17 mouse cellular contexts compared by ENCODE assay signal in genomic region chr11:33903494-33903893, GRCm38 (mm10). TPM values are rescaled to one million over a fixed set of nuclear protein-coding genes. Genes with fewer than 3 reads are reported as not detected.
"Had no signal": no experiment of that assay in that cellular context is flagged by ENCODE, and none has a peak within 500 bp of the region (broad histone marks: within the 10 kb centered on the region; RNA-seq: fewer than 3 reads in every experiment).

No protein-coding gene starts in this region.

- H3K4me1 ChIP-seq: neural tube, embryonic 13.5 days; neural tube, embryonic 15.5 days; stomach, embryonic 15.5 days had no signal

- H3K36me3 ChIP-seq: neural tube, embryonic 13.5 days; neural tube, embryonic 15.5 days; stomach, embryonic 15.5 days had no signal

- H3K27ac ChIP-seq: neural tube, embryonic 13.5 days; neural tube, embryonic 15.5 days; stomach, embryonic 15.5 days; stomach, postnatal 0 days had no signal

- H3K4me3 ChIP-seq: neural tube, embryonic 13.5 days; neural tube, embryonic 15.5 days; stomach, embryonic 15.5 days had no signal

- DNase-seq: retina, postnatal 1 day; right cerebral cortex, adult 18-20 months; right cerebral cortex, postnatal 14 days; right cerebral cortex, postnatal 25 days; right cerebral cortex, postnatal 4 days; spleen, adult 18-20 months; thymus, adult 18-20 months; thymus, adult 2 months; thymus, postnatal 14 days; thymus, postnatal 25 days; thymus, postnatal 36 days; thymus, postnatal 4 days had no signal

- H3K27me3 ChIP-seq: neural tube, embryonic 13.5 days; neural tube, embryonic 15.5 days; stomach, embryonic 15.5 days had no signal

- H3K9me3 ChIP-seq: neural tube, embryonic 13.5 days; stomach, embryonic 15.5 days had no signal

- H3K9ac ChIP-seq: neural tube, embryonic 13.5 days; neural tube, embryonic 15.5 days; stomach, embryonic 15.5 days had no signal

RNA-seq across cellular contexts. Expression of gene Kcnmb1, which starts 59.3 kb away (rescaled TPM):
- total RNA-seq: neutrophil, adult 5-6 weeks had no signal
